Mouse (Mus musculus): Measurements from ENCODE around the gene Itga6.

DNA sequence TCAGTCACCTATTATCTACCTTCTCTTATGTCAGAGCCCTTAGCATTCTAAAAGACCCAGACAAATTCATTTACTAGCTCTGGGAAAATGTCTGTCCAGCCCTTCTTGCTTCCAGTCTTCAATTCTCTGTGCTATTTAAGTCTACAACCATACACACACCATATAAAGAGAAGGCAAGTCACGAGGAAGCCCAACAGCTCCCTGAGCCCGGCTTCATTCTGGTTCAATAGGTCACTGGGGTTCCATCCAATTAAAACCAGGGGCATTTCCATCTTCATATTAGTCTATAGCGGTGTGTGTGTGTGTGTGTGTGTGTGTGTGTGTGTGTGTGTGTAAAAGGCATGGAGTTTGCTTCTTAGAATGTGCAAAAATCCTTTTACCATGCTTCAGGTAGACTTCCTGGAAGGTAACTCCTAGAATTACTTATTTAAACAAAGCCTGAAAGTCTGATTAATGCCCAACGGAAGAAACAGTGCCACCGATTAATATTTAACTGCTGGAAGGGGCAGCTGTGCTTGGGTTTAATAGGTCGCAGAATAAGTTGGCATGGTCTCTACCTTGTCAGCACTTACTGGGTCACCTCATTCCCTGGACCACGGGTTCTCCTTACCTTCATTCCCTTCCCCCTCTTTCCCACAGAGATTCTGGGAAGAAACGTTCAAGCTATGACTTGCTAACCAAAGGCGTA lies 6.1 kb upstream of the Itga6 start:
- TF ChIP-seq CTCF (IDR thresholded peaks at IDR 0.05) (no peak), EP300 (IDR thresholded peaks at IDR 0.05; ENCODE audit: insufficient read depth, low read depth, low read length) (no peak)

Data from heart, adult 2 months (tissue).